Mouse (Mus musculus) large intestine, adult 2 months (tissue): ENCODE measurements around the gene Ugp2. TPM values are rescaled to one million over a fixed set of nuclear protein-coding genes. Genes with fewer than 3 reads are reported as not detected.

ENCODE experiments used
- polyA plus RNA-seq: library from polyadenylated mRNA; depleted of rRNA; stranded (reverse); fragments of >200 nt; gene quantifications from 2 replicates; pipeline ENCODE4 v1.2.3, GENCODE M21; 2012; rRNA removed

Ugp2 gene
- polyA plus RNA-seq, 1 experiment, result 10.9 TPM

Other genes starting within 250 kb of the Ugp2 start
- 21.6 and 23.8 TPM in 2 replicates for gene Vps54, start 131.9 kb downstream of the Ugp2 start, polyA plus RNA-seq
- gene Wdpcp, start 201.0 kb upstream of the Ugp2 start, polyA plus RNA-seq, result 3.4 and 6.8 TPM in 2 replicates
- 344 and 550 TPM in 2 replicates for gene Mdh1, start 201.2 kb upstream of the Ugp2 start, polyA plus RNA-seq